Mouse (Mus musculus) lung, postnatal 0 days (tissue): Measurements from ENCODE around the gene Rpl9.

ENCODE experiments used
- CTCF ChIP-seq: IDR thresholded peaks from 2 replicates; pipeline ENCODE4 v1.5.1; 2016; ENCODE audit warnings: antibody characterized with exemption, mild to moderate bottlenecking
- EP300 ChIP-seq: IDR thresholded peaks from 2 replicates; pipeline ENCODE4 v1.6.1; 2016; ENCODE audit warnings: antibody characterized with exemption, mild to moderate bottlenecking, control low read depth

DNA sequence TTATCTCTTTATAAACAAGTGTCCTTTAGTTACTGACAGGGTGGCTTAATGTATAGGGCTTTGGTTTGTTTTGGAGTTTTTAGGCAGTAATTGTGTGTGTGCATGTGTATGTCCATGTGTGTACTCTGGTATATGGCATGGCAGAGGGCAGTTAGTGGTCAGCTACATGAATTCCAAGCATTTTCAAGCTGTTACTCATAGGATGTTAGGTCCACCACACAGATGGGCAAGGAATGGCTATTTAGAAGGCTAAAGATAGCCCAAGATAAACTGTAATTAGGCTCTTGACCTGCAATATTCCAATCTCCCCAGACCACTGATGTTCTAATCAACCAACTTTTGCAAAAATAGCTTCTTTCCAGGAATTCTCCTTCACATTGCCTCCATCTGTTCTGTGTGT lies 46.8 kb upstream of the Rpl9 start:
- no peak for TF ChIP-seq CTCF
- no peak for TF ChIP-seq EP300
